Mouse (Mus musculus) midbrain, embryonic 16.5 days (tissue): Measurements from ENCODE around the gene Taf6l. TPM values are rescaled to one million over a fixed set of nuclear protein-coding genes. Genes with fewer than 3 reads are reported as not detected.

ENCODE experiments used
- ATAC-seq: fragments of 200-750 bp; cut with Nextera tagmentation; 2 replicates; pipeline ENCODE4 v1.8.0; 2017; ENCODE audit warnings: moderate TSS enrichment
- H3K27ac ChIP-seq: fragments of 300-500 bp; sonication (generic); 2 replicates; pipeline ENCODE4 v1.5.1; 2014; ENCODE audit warnings: mild to moderate bottlenecking, low read length, mixed read lengths
- H3K27me3 ChIP-seq: fragments of 300-500 bp; sonication (generic); 2 replicates; pipeline ENCODE4 v1.6.1; 2014; ENCODE audit warnings: low read depth, low read length, mixed read lengths; ENCODE audit not compliant: control insufficient read depth, insufficient read depth
- H3K36me3 ChIP-seq: fragments of 300-500 bp; sonication (generic); 2 replicates; pipeline ENCODE4 v1.6.1; 2014; ENCODE audit warnings: mild to moderate bottlenecking, low read length, moderate library complexity, mixed read lengths; ENCODE audit not compliant: control insufficient read depth, insufficient read depth
- H3K4me1 ChIP-seq: fragments of 300-500 bp; sonication (generic); 2 replicates; pipeline ENCODE4 v1.6.1; 2014; ENCODE audit warnings: mild to moderate bottlenecking, low read length, mixed read lengths; ENCODE audit not compliant: control insufficient read depth, insufficient read depth
- H3K4me2 ChIP-seq: fragments of 300-500 bp; sonication (generic); 2 replicates; pipeline ENCODE4 v1.6.1; 2014; ENCODE audit warnings: mild to moderate bottlenecking, low read length, mixed read lengths
- H3K4me3 ChIP-seq: fragments of 300-500 bp; sonication (generic); 2 replicates; pipeline ENCODE4 v1.5.1; 2014; ENCODE audit warnings: low read depth, mild to moderate bottlenecking, low read length, moderate library complexity, mixed read lengths
- H3K9ac ChIP-seq: fragments of 300-500 bp; sonication (generic); 2 replicates; pipeline ENCODE4 v1.6.1; 2014; ENCODE audit warnings: low read depth, low read length, mixed read lengths
- H3K9me3 ChIP-seq: fragments of 300-500 bp; sonication (generic); replicated peaks from 2 replicates; pipeline ENCODE4 v1.6.1; 2014; ENCODE audit warnings: mild to moderate bottlenecking, low read length, mixed read lengths; ENCODE audit not compliant: control insufficient read depth, poor library complexity, severe bottlenecking
- WGBS: fragments of 180-500 bp; shearing (Covaris S2); extraction: QIAGEN DNeasy Blood & Tissue Kit; methylation state at CpG from one replicate; pipeline ENCODE4 v1.1.7; 2014; 5-methylcytosine and 5-hydroxymethylcytosine counted together
- polyA plus RNA-seq: library from polyadenylated mRNA; unstranded; fragments of >200 nt; fragmentation: Nextera tagmentation; extraction: Ambion mirVana; gene quantifications from 2 replicates; pipeline ENCODE4 v1.2.1, GENCODE M21; 2015

Gene Taf6l
- polyA plus RNA-seq, 1 experiment from 2014 or later = 32.9 TPM

DNA sequence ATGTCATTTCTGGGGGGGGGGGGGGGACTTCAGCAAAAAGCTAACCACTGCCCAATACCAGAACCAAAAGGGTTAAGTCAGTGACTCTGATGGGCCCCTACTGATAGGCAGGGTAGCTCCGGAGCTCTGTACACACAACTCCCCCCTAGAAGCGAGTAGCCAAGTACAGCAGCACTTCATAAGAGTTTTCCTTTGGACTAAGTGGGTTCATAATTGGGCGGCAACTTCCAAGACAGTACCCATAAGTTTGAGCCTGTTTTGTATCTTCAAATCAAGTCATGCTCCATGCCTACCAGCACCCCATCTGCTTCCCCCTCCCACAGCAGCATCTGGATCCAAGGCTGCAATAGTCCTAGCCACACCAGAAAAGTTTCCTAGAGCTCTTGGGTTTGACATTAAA is 30.6 kb downstream of the Taf6l start:
- peaks cover 15% of the 10 kb centered on the region for H3K36me3 ChIP-seq
- no peaks in the 10 kb centered on the region for H3K27me3 ChIP-seq

GRCm38 (mm10) chr19:8747368-8747767 is 38.8 kb downstream of the Taf6l start:
- Histone ChIP-seq H3K4me3 (no peak overlapping the region), H3K9me3 (no peaks in the 10 kb centered on the region), H3K9ac (no peak overlapping the region), H3K4me2 (no peak overlapping the region), H3K4me1 (peaks cover 10% of the 10 kb centered on the region), H3K27ac (no peak overlapping the region), H3K27me3 (no peaks in the 10 kb centered on the region), H3K36me3 (peaks cover 33% of the 10 kb centered on the region)
- WGBS = 70% methylated on average over 2 of the region's 2 CpGs
- ATAC-seq = no peak

More for the DNA sequence above, 30.6 kb downstream of the Taf6l start:
- Histone ChIP-seq H3K4me1 (peaks cover 26% of the 10 kb centered on the region), H3K9me3 (no peaks in the 10 kb centered on the region), H3K4me2 (peak overlapping the region; percentile 68; the same call in 1 of the 2 replicates), H3K9ac (no peak overlapping the region), H3K4me3 (no peak overlapping the region), H3K27ac (no peak overlapping the region)
- ATAC-seq = no peak
- 77% methylated on average over 3 of the region's 3 CpGs for WGBS

- Histone ChIP-seq H3K4me2 (no peak overlapping the region), H3K9me3 (no peaks in the 10 kb centered on the region), H3K4me3 (no peak overlapping the region), H3K4me1 (peaks cover 19% of the 10 kb centered on the region), H3K36me3 (peaks cover 25% of the 10 kb centered on the region), H3K27me3 (no peaks in the 10 kb centered on the region), H3K9ac (no peak overlapping the region), H3K27ac (no peak overlapping the region)
- 90% methylated on average over 1 of the region's 1 CpGs for WGBS
- no peak for ATAC-seq
Observed at GRCm38 (mm10) chr19:8745382-8745781, 40.8 kb downstream of the Taf6l start.

DNA sequence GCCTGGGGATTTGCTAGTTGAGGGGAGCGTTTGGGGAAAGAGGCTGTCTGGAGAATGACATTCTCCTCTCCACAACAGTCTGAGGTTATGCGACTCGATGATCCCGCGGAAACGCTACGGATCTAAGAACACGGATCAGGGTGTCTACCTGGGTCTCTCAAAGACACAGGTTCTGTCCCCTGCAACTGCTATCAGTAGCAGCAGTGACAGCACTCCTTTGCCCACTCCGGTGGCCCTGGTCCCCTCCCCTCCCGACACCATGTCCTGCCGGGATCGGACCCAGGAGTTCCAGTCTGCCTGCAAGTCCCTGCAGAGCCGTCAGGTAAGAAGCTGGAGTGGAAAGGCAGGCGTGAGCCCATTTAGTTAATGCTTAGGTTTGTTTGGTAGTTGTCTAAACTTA is 44.0 kb downstream of the Taf6l start:
- no peaks in the 10 kb centered on the region for H3K27me3 ChIP-seq
- peaks cover 17% of the 10 kb centered on the region for H3K36me3 ChIP-seq
- 22% methylated on average over 14 of the region's 14 CpGs for WGBS

GRCm38 (mm10) chr19:8741243-8741869 is 44.9 kb downstream of the Taf6l start, which contains the start of gene Stx5a:
Gene Stx5a (plus strand): TSS chr19:8741413.
- Histone ChIP-seq H3K36me3 (peaks cover 17% of the 10 kb centered on the region), H3K4me3 (peak within 1 kb of the TSS; percentile 86), H3K9me3 (no peaks in the 10 kb centered on the region), H3K27me3 (no peaks in the 10 kb centered on the region), H3K27ac (peak within 1 kb of the TSS; percentile 97), H3K4me2 (peak within 1 kb of the TSS; percentile 82), H3K9ac (peak within 1 kb of the TSS; percentile 88), H3K4me1 (peaks cover 27% of the 10 kb centered on the region)
- peak; percentile 97 for ATAC-seq
- 0% methylated on average over 36 of the region's 36 CpGs for WGBS

More for the DNA sequence above, 44.0 kb downstream of the Taf6l start:
- H3K4me2 ChIP-seq = peak overlapping the region; percentile 82
- ATAC-seq = no peak
- H3K4me3 ChIP-seq = peak overlapping the region; percentile 86
- peak overlapping the region; percentile 88 for H3K9ac ChIP-seq
- H3K27ac ChIP-seq = peak overlapping the region; percentile 97
- H3K4me1 ChIP-seq = peaks cover 21% of the 10 kb centered on the region
- H3K9me3 ChIP-seq = no peaks in the 10 kb centered on the region

DNA sequence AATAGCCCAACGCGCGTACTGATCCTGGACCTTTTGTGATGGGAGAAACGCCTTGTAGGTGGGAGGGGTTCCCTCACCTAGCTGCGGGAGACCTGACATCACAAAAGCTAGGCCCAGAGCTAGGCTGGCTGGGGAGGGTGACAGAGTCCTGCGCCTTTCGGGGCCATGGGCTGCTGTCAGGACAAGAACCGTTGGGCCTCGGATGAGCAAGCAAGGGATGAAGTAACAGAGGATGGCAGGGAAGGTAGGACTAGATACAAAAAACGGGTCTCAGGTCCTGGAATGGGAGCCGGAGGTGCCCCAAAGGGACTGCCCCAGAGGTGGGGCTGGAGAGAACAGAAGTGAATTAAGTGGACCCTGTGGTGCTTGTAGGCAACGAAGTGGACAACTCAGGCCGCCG is 45.6 kb downstream of the Taf6l start, which contains the start of gene 1700092M07Rik:
Gene 1700092M07Rik (plus strand): TSS at position 116 of the 400 bp plus-strand sequence.
- Histone ChIP-seq H3K4me3 (peak within 1 kb of the TSS; percentile 86), H3K36me3 (peaks cover 11% of the 10 kb centered on the region), H3K4me2 (peak within 1 kb of the TSS; percentile 57), H3K27me3 (no peaks in the 10 kb centered on the region), H3K9ac (peak within 1 kb of the TSS; percentile 88), H3K9me3 (no peaks in the 10 kb centered on the region), H3K27ac (peak within 1 kb of the TSS; percentile 97), H3K4me1 (peaks cover 30% of the 10 kb centered on the region)
- no peak for ATAC-seq
- 65% methylated on average over 14 of the region's 14 CpGs for WGBS

- Histone ChIP-seq H3K36me3 (peaks cover 10% of the 10 kb centered on the region), H3K9me3 (no peaks in the 10 kb centered on the region), H3K4me1 (peaks cover 36% of the 10 kb centered on the region), H3K27me3 (no peaks in the 10 kb centered on the region), H3K9ac (no peak overlapping the region), H3K4me2 (no peak overlapping the region), H3K4me3 (no peak overlapping the region), H3K27ac (no peak overlapping the region)
- ATAC-seq = no peak
- WGBS = 95% methylated on average over 6 of the region's 6 CpGs
Observed at GRCm38 (mm10) chr19:8739646-8740045, 46.6 kb downstream of the Taf6l start.

GRCm38 (mm10) chr19:8738911-8739310 is 47.3 kb downstream of the Taf6l start:
- H3K9me3 ChIP-seq = no peaks in the 10 kb centered on the region
- no peak overlapping the region for H3K27ac ChIP-seq
- H3K27me3 ChIP-seq = no peaks in the 10 kb centered on the region
- H3K4me2 ChIP-seq = no peak overlapping the region
- H3K4me3 ChIP-seq = no peak overlapping the region
- WGBS = 90% methylated on average over 7 of the region's 7 CpGs
- H3K4me1 ChIP-seq = peaks cover 36% of the 10 kb centered on the region
- H3K9ac ChIP-seq = no peak overlapping the region
- no peak for ATAC-seq
- peaks cover 10% of the 10 kb centered on the region for H3K36me3 ChIP-seq

- Histone ChIP-seq H3K9me3 (no peaks in the 10 kb centered on the region), H3K4me1 (peaks cover 23% of the 10 kb centered on the region), H3K27me3 (no peaks in the 10 kb centered on the region), H3K27ac (no peak overlapping the region), H3K36me3 (peaks cover 10% of the 10 kb centered on the region), H3K4me2 (peak overlapping the region; percentile 98), H3K4me3 (peak overlapping the region; percentile 71), H3K9ac (peak overlapping the region; percentile 72)
- WGBS = 2% methylated on average over 11 of the region's 11 CpGs
- ATAC-seq = no peak
Observed at GRCm38 (mm10) chr19:8736160-8736467, 50.1 kb downstream of the Taf6l start.
